Mouse (Mus musculus): ENCODE results near the gene Gm5142. TPM values are rescaled to one million over a fixed set of nuclear protein-coding genes. Genes with fewer than 3 reads are reported as not detected.

Gene Gm5142
- polyA plus RNA-seq, 2 experiments, result not detected

- Histone ChIP-seq H3K27ac (replicated peaks; ENCODE audit: low read depth, low read length) (no peak overlapping the region), H3K9ac (ENCODE audit: low read depth, low read length, severe bottlenecking) (no peak overlapping the region), H3K4me3 (replicated peaks; ENCODE audit: low read length) (no peak overlapping the region), H3K9me3 (ENCODE audit: control insufficient read depth, low read length) (no peaks in the 10 kb centered on the region), H3K4me2 (replicated peaks; ENCODE audit: low read depth, low read length, severe bottlenecking) (no peak overlapping the region), H3K36me3 (ENCODE audit: control insufficient read depth, insufficient read depth, low read length) (no peaks in the 10 kb centered on the region), H3K27me3 (ENCODE audit: control insufficient read depth, insufficient read depth, low read length) (no peaks in the 10 kb centered on the region), H3K4me1 (ENCODE audit: control insufficient read depth, insufficient read depth, low read length) (no peaks in the 10 kb centered on the region)
- DNase-seq (ENCODE audit: low spot score), result no peak
- TF ChIP-seq POLR2A (IDR thresholded peaks at IDR 0.05; ENCODE audit: borderline replicate concordance, extremely low read depth, insufficient read depth, insufficient read length), result no peak
- no peak for ATAC-seq (ENCODE audit: low FRiP score, low read depth)
Observed at GRCm38 (mm10) chr14:59185514-59185913, 7.0 kb upstream of the Gm5142 start.

- no peaks in the 10 kb centered on the region for H3K9me3 ChIP-seq (ENCODE audit: control insufficient read depth, low read length)
- no peak for ATAC-seq (ENCODE audit: low FRiP score, low read depth)
- H3K4me2 ChIP-seq (replicated peaks; ENCODE audit: low read depth, low read length, severe bottlenecking), result no peak overlapping the region
- no peak for DNase-seq (ENCODE audit: low spot score)
- no peak overlapping the region for H3K9ac ChIP-seq (ENCODE audit: low read depth, low read length, severe bottlenecking)
- H3K27me3 ChIP-seq (ENCODE audit: control insufficient read depth, insufficient read depth, low read length), result no peaks in the 10 kb centered on the region
- 83% methylated on average over 2 of the region's 2 CpGs for WGBS
- H3K36me3 ChIP-seq (ENCODE audit: control insufficient read depth, insufficient read depth, low read length), result no peaks in the 10 kb centered on the region
- no peak overlapping the region for H3K27ac ChIP-seq (replicated peaks; ENCODE audit: low read depth, low read length)
- H3K4me1 ChIP-seq (ENCODE audit: control insufficient read depth, insufficient read depth, low read length), result no peaks in the 10 kb centered on the region
- no peak for TF ChIP-seq POLR2A (IDR thresholded peaks at IDR 0.05; ENCODE audit: borderline replicate concordance, extremely low read depth, insufficient read depth, insufficient read length)
- no peak overlapping the region for H3K4me3 ChIP-seq (replicated peaks; ENCODE audit: low read length)
Observed at GRCm38 (mm10) chr14:59182732-59183131, 4.2 kb upstream of the Gm5142 start.

GRCm38 (mm10) chr14:59157016-59157698 lies 21.4 kb downstream of the Gm5142 start:
- no peak for TF ChIP-seq POLR2A (IDR thresholded peaks at IDR 0.05; ENCODE audit: borderline replicate concordance, extremely low read depth, insufficient read depth, insufficient read length)
- no peak for ATAC-seq (ENCODE audit: low FRiP score, low read depth)

GRCm38 (mm10) chr14:59155589-59155988 lies 23.0 kb downstream of the Gm5142 start:
- Histone ChIP-seq H3K36me3 (ENCODE audit: control insufficient read depth, insufficient read depth, low read length) (no peaks in the 10 kb centered on the region), H3K4me3 (replicated peaks; ENCODE audit: low read length) (no peak overlapping the region), H3K27ac (replicated peaks; ENCODE audit: low read depth, low read length) (no peak overlapping the region), H3K9ac (ENCODE audit: low read depth, low read length, severe bottlenecking) (no peak overlapping the region), H3K9me3 (ENCODE audit: control insufficient read depth, low read length) (no peaks in the 10 kb centered on the region), H3K4me1 (ENCODE audit: control insufficient read depth, insufficient read depth, low read length) (no peaks in the 10 kb centered on the region), H3K4me2 (replicated peaks; ENCODE audit: low read depth, low read length, severe bottlenecking) (no peak overlapping the region), H3K27me3 (ENCODE audit: control insufficient read depth, insufficient read depth, low read length) (no peaks in the 10 kb centered on the region)
- WGBS, result 82% methylated on average over 2 of the region's 2 CpGs
- DNase-seq (ENCODE audit: low spot score), result peak; percentile 8
- no peak for TF ChIP-seq POLR2A (IDR thresholded peaks at IDR 0.05; ENCODE audit: borderline replicate concordance, extremely low read depth, insufficient read depth, insufficient read length)
- no peak for ATAC-seq (ENCODE audit: low FRiP score, low read depth)

More at GRCm38 (mm10) chr14:59157016-59157698, 21.4 kb downstream of the Gm5142 start:
- H3K9me3 ChIP-seq (ENCODE audit: control insufficient read depth, low read length), result no peaks in the 10 kb centered on the region
- no peaks in the 10 kb centered on the region for H3K4me1 ChIP-seq (ENCODE audit: control insufficient read depth, insufficient read depth, low read length)
- no peak overlapping the region for H3K4me2 ChIP-seq (replicated peaks; ENCODE audit: low read depth, low read length, severe bottlenecking)
- DNase-seq (ENCODE audit: low spot score), result no peak
- H3K9ac ChIP-seq (ENCODE audit: low read depth, low read length, severe bottlenecking), result no peak overlapping the region
- no peaks in the 10 kb centered on the region for H3K27me3 ChIP-seq (ENCODE audit: control insufficient read depth, insufficient read depth, low read length)
- H3K4me3 ChIP-seq (replicated peaks; ENCODE audit: low read length), result no peak overlapping the region
- no peaks in the 10 kb centered on the region for H3K36me3 ChIP-seq (ENCODE audit: control insufficient read depth, insufficient read depth, low read length)
- 72% methylated on average over 3 of the region's 3 CpGs for WGBS
- no peak overlapping the region for H3K27ac ChIP-seq (replicated peaks; ENCODE audit: low read depth, low read length)

GRCm38 (mm10) chr14:59142793-59143192 lies 35.8 kb downstream of the Gm5142 start, which contains the start of gene 1700129C05Rik:
Gene 1700129C05Rik (minus strand): TSS chr14:59142893.
- H3K27me3 ChIP-seq (ENCODE audit: control insufficient read depth, insufficient read depth, low read length), result no peaks in the 10 kb centered on the region
- TF ChIP-seq POLR2A (IDR thresholded peaks at IDR 0.05; ENCODE audit: borderline replicate concordance, extremely low read depth, insufficient read depth, insufficient read length), result no peak
- H3K4me2 ChIP-seq (replicated peaks; ENCODE audit: low read depth, low read length, severe bottlenecking), result no peak within 1 kb of the TSS
- ATAC-seq (ENCODE audit: low FRiP score, low read depth) (no peak), DNase-seq (ENCODE audit: low spot score) (no peak)
- H3K4me1 ChIP-seq (ENCODE audit: control insufficient read depth, insufficient read depth, low read length), result no peaks in the 10 kb centered on the region
- H3K27ac ChIP-seq (replicated peaks; ENCODE audit: low read depth, low read length), result no peak within 1 kb of the TSS
- no peaks in the 10 kb centered on the region for H3K36me3 ChIP-seq (ENCODE audit: control insufficient read depth, insufficient read depth, low read length)
- 99% methylated on average over 4 of the region's 4 CpGs for WGBS
- H3K4me3 ChIP-seq (replicated peaks; ENCODE audit: low read length), result no peak within 1 kb of the TSS
- no peaks in the 10 kb centered on the region for H3K9me3 ChIP-seq (ENCODE audit: control insufficient read depth, low read length)
- no peak within 1 kb of the TSS for H3K9ac ChIP-seq (ENCODE audit: low read depth, low read length, severe bottlenecking)

Measured in limb, embryonic 14.5 days (tissue).